Comparison of ENCODE assay signal across 14 mouse cellular contexts in the genomic region with DNA sequence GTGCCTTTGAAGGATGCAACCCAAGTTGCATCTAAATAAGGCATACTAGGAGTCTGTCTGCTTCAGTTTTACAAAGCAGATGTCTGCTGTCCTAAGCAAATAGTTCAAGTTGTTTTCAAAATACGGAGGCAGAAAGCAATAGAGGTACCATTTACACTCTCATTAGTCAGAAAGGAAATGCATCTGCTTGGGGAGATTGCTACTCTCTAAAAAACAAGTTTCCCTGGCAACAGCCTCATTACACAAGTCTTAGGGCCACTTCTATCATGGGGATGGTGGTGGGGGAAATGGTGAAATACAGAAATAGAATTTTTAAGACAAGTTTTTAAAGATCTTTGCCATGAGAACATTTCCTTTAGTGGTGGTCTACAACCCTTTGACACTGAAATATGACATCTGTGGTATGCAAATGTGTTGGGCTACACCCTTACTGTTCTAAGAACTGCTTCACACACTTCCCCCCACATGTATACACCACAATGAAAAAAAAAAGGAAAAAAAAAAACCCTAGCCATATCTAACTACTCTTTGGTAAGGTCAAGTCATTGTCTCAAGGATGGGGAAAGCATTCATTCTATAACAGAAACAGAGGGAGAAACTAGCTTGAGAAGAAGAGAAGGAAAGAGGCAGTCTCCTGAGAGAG. TPM values are rescaled to one million over a fixed set of nuclear protein-coding genes. Genes with fewer than 3 reads are reported as not detected.
DNase-seq lines count a peak whose midpoint lies in the region; ATAC-seq and TF ChIP-seq lines count a peak whose summit lies in the region.
"Had no signal": no experiment of that assay in that cellular context is flagged by ENCODE, and none has a peak within 500 bp of the region (broad histone marks: within the 10 kb centered on the region; RNA-seq: fewer than 3 reads in every experiment).

No protein-coding gene starts in this region.

- WGBS in midbrain, embryonic 10.5 days = 45% methylated on average over 1 of the region's 1 CpGs
- 18% methylated on average over 1 of the region's 1 CpGs for WGBS in midbrain, postnatal 0 days
- 3% methylated on average over 1 of the region's 1 CpGs for WGBS in forebrain, embryonic 14.5 days
- WGBS in liver, embryonic 11.5 days = 53% methylated on average over 1 of the region's 1 CpGs

- dilution Hi-C loops in CH12.LX (cut with MboI; ENCODE audit: extremely low pct_ligation_motif_present, extremely low pct_unique_long_range_greater_than_20kb, low sequenced_read_pairs) = no loop called here

- no peaks in the 10 kb centered on the region for H3K27me3 ChIP-seq in midbrain, embryonic 10.5 days (ENCODE audit: low read depth, poor library complexity, severe bottlenecking)
- H3K27me3 ChIP-seq in midbrain, postnatal 0 days (ENCODE audit: insufficient read depth, low read length) = no peaks in the 10 kb centered on the region
- H3K27me3 ChIP-seq in CH12.LX (replicated peaks) = no peaks in the 10 kb centered on the region
- H3K27me3 ChIP-seq in forebrain, embryonic 14.5 days (replicated peaks; ENCODE audit: control insufficient read depth, insufficient read depth, low read length) = no peaks in the 10 kb centered on the region
- no peaks in the 10 kb centered on the region for H3K27me3 ChIP-seq in liver, embryonic 11.5 days (replicated peaks; ENCODE audit: control insufficient read depth, insufficient read depth, low read length)
- H3K27me3 ChIP-seq: liver, embryonic 13.5 days; neural tube, embryonic 12.5 days had no signal

- DNase-seq in midbrain, embryonic 10.5 days (ENCODE audit: low spot score) = no peak
- DNase-seq in midbrain, postnatal 0 days (ENCODE audit: low spot score) = no peak
- no peak for DNase-seq in CH12.LX (ENCODE audit: extremely low read depth)
- peak; percentile 66 for DNase-seq in forebrain, embryonic 14.5 days (ENCODE audit: low spot score)
- DNase-seq in natural killer cell, adult 2 months (ENCODE audit: low spot score in 2 of 2) = peak; percentile 21 to 48
- no peak for DNase-seq in liver, embryonic 11.5 days (ENCODE audit: low spot score)
- no peak for DNase-seq in layer of hippocampus, postnatal 10 days (ENCODE audit: low spot score in 2 of 2)
- DNase-seq in kidney, adult 18-20 months = no peak
- DNase-seq: kidney, postnatal 25 days; liver, embryonic 13.5 days; right cerebral cortex, adult 18-20 months; thymus, postnatal 4 days had no signal

- no peak overlapping the region for H3K4me2 ChIP-seq in midbrain, postnatal 0 days (ENCODE audit: low read depth, low read length, poor library complexity, severe bottlenecking)
- H3K4me2 ChIP-seq in CH12.LX (ENCODE audit: insufficient read depth, low read depth, poor library complexity, severe bottlenecking) = peak overlapping the region; percentile 13; the same call in 1 of the 2 replicates
- H3K4me2 ChIP-seq in forebrain, embryonic 14.5 days (ENCODE audit: low read length) = no peak overlapping the region
- no peak overlapping the region for H3K4me2 ChIP-seq in liver, embryonic 11.5 days
- H3K4me2 ChIP-seq: heart, embryonic 11.5 days; liver, embryonic 13.5 days had no signal

- 0 out of 2 replicates have a peak, but pooled peaks have one; percentile 16 for TF ChIP-seq EP300 in CH12.LX (IDR thresholded peaks at IDR 0.05; ENCODE audit: low read length)

- TF ChIP-seq POLR2A in CH12.LX (IDR thresholded peaks at IDR 0.05; ENCODE audit: low read depth, low read length) = no peak

- no peak overlapping the region for H3K9ac ChIP-seq in midbrain, postnatal 0 days (replicated peaks; ENCODE audit: low read length, poor library complexity, severe bottlenecking)
- H3K9ac ChIP-seq in CH12.LX (ENCODE audit: insufficient read depth, low read depth) = no peak overlapping the region
- H3K9ac ChIP-seq in forebrain, embryonic 14.5 days (ENCODE audit: low read length) = no peak overlapping the region
- no peak overlapping the region for H3K9ac ChIP-seq in liver, embryonic 11.5 days (ENCODE audit: low read depth, low read length)
- H3K9ac ChIP-seq: liver, embryonic 13.5 days; neural tube, embryonic 12.5 days had no signal

- H3K4me1 ChIP-seq in midbrain, embryonic 10.5 days = peaks cover 55% of the 10 kb centered on the region
- H3K4me1 ChIP-seq in midbrain, postnatal 0 days (ENCODE audit: insufficient read depth, low read length) = no peaks in the 10 kb centered on the region
- H3K4me1 ChIP-seq in CH12.LX (ENCODE audit: control insufficient read depth in 1 of 2, insufficient read depth in 2 of 2) = peaks cover 0 to 34% of the 10 kb centered on the region in 2 experiments; a peak in 2 of 4 replicates
- peaks cover 21% of the 10 kb centered on the region for H3K4me1 ChIP-seq in forebrain, embryonic 14.5 days (ENCODE audit: control insufficient read depth, insufficient read depth, low read length)
- peaks cover 3% of the 10 kb centered on the region; the same call in 1 of the 2 replicates for H3K4me1 ChIP-seq in liver, embryonic 11.5 days (replicated peaks; ENCODE audit: control insufficient read depth, insufficient read depth, low read length)
- H3K4me1 ChIP-seq: neural tube, embryonic 12.5 days had no signal

- no peak for ATAC-seq in midbrain, postnatal 0 days (ENCODE audit: low FRiP score)
- ATAC-seq in forebrain, embryonic 14.5 days = peak; percentile 63
- ATAC-seq in liver, embryonic 11.5 days (replicated peaks; ENCODE audit: low FRiP score) = no peak

- H3K9me3 ChIP-seq in midbrain, embryonic 10.5 days (replicated peaks) = no peaks in the 10 kb centered on the region
- H3K9me3 ChIP-seq in midbrain, postnatal 0 days (ENCODE audit: low read length) = no peaks in the 10 kb centered on the region
- H3K9me3 ChIP-seq in CH12.LX (replicated peaks; ENCODE audit: low read length) = no peaks in the 10 kb centered on the region
- no peaks in the 10 kb centered on the region for H3K9me3 ChIP-seq in forebrain, embryonic 14.5 days (replicated peaks; ENCODE audit: control insufficient read depth, low read length)
- no peaks in the 10 kb centered on the region for H3K9me3 ChIP-seq in liver, embryonic 11.5 days (ENCODE audit: control insufficient read depth, low read length)
- H3K9me3 ChIP-seq: liver, embryonic 13.5 days; neural tube, embryonic 12.5 days had no signal

- 0 out of 2 replicates have a peak overlapping the region, but pooled peaks have one; percentile 29 for H3K4me3 ChIP-seq in midbrain, embryonic 10.5 days
- H3K4me3 ChIP-seq in midbrain, postnatal 0 days (ENCODE audit: low read depth, low read length) = no peak overlapping the region
- no peak overlapping the region for H3K4me3 ChIP-seq in CH12.LX (replicated peaks in 1 of 3; ENCODE audit: low read depth in 2 of 3, low read length in 2 of 3, poor library complexity in 1 of 3)
- no peak overlapping the region for H3K4me3 ChIP-seq in forebrain, embryonic 14.5 days (ENCODE audit: low read depth, low read length)
- H3K4me3 ChIP-seq in liver, embryonic 11.5 days (ENCODE audit: low read depth, low read length) = no peak overlapping the region
- H3K4me3 ChIP-seq: liver, embryonic 13.5 days; neural tube, embryonic 12.5 days had no signal

- H3K27ac ChIP-seq in midbrain, embryonic 10.5 days (replicated peaks) = peak overlapping the region; percentile 70
- no peak overlapping the region for H3K27ac ChIP-seq in midbrain, postnatal 0 days (ENCODE audit: low read depth, low read length)
- no peak overlapping the region for H3K27ac ChIP-seq in CH12.LX (ENCODE audit: insufficient read depth, low read depth)
- peak overlapping the region; percentile 44; the same call in 1 of the 2 replicates for H3K27ac ChIP-seq in forebrain, embryonic 14.5 days (ENCODE audit: low read depth, low read length)
- H3K27ac ChIP-seq in liver, embryonic 11.5 days (ENCODE audit: low read depth, low read length) = no peak overlapping the region
- H3K27ac ChIP-seq: liver, embryonic 13.5 days; neural tube, embryonic 12.5 days had no signal

- in situ Hi-C loops in CH12.LX (cut with MboI; ENCODE audit: low pct_ligation_motif_present, low pct_unique_long_range_greater_than_20kb, low sequenced_read_pairs) = no loop called here

- no peak for TF ChIP-seq RAD21 in CH12.LX (IDR thresholded peaks at IDR 0.05; ENCODE audit: low read depth, low read length)

- no peak for TF ChIP-seq CTCF in midbrain, postnatal 0 days (IDR thresholded peaks at IDR 0.05)
- TF ChIP-seq CTCF in CH12.LX (conservative IDR thresholded peaks at IDR 0.05 in 1 of 2, IDR thresholded peaks at IDR 0.05 in 1 of 2; ENCODE audit: low read depth in 2 of 2, low read length in 2 of 2) = 0 out of 4 replicates have a peak, but pooled peaks of 1 of the 2 experiments have one; percentile 0

- no peaks in the 10 kb centered on the region for H3K36me3 ChIP-seq in midbrain, embryonic 10.5 days
- no peaks in the 10 kb centered on the region for H3K36me3 ChIP-seq in midbrain, postnatal 0 days (ENCODE audit: insufficient read depth, low read length)
- no peaks in the 10 kb centered on the region for H3K36me3 ChIP-seq in CH12.LX (replicated peaks in 1 of 2; ENCODE audit: control insufficient read depth in 1 of 2, insufficient read depth in 1 of 2, low read length in 1 of 2)
- no peaks in the 10 kb centered on the region for H3K36me3 ChIP-seq in forebrain, embryonic 14.5 days (ENCODE audit: control insufficient read depth, insufficient read depth, low read length)
- H3K36me3 ChIP-seq in liver, embryonic 11.5 days (ENCODE audit: control insufficient read depth, insufficient read depth, low read length) = no peaks in the 10 kb centered on the region
- H3K36me3 ChIP-seq: neural tube, embryonic 12.5 days had no signal

- no peaks in the 10 kb centered on the region; the same call in 1 of the 2 replicates for H3K79me2 ChIP-seq in CH12.LX (replicated peaks; ENCODE audit: control insufficient read depth, extremely low read depth, insufficient read depth, poor library complexity, severe bottlenecking)

TF ChIP-seq in CH12.LX, 34 proteins besides CTCF, POLR2A, EP300 and RAD21:
- peak; percentile 86 for TF ChIP-seq ZNF384 (IDR thresholded peaks at IDR 0.05; ENCODE audit: low read depth, low read length)
- no peak for TF ChIP-seq PAX5 (IDR thresholded peaks at IDR 0.05; ENCODE audit: low read length)

RNA-seq across cellular contexts. Expression of a gene that starts 38.5 kb away (rescaled TPM):
- polyA plus RNA-seq in midbrain, embryonic 10.5 days (2016; fragmentation: Nextera tagmentation; extraction: Ambion mirVana) = 39.0 and 39.8 TPM in 2 replicates
- 32.9 and 60.9 TPM in 2 replicates for total RNA-seq in midbrain, postnatal 0 days (2014; rRNA removed)
- 57.0 and 57.9 TPM in 2 replicates for polyA plus RNA-seq in midbrain, postnatal 0 days (2015; fragmentation: Nextera tagmentation; extraction: Ambion mirVana)
- total RNA-seq in CH12.LX (2012; rRNA removed) (9.0 and 10.2 TPM in 2 replicates), CH12.LX (2014; rRNA removed) (22.1 and 25.2 TPM in 2 replicates)
- 25.0 and 27.3 TPM in 2 replicates for polyA plus RNA-seq in CH12.LX (2012; ENCODE audit: insufficient read length, low read depth)
- polyA plus RNA-seq in forebrain, embryonic 14.5 days (2014; fragmentation: Nextera tagmentation; extraction: Ambion mirVana) = 61.2 and 66.7 TPM in 2 replicates
- polyA plus RNA-seq in liver, embryonic 11.5 days (2014; fragmentation: Nextera tagmentation; extraction: Ambion mirVana) = 37.8 and 43.3 TPM in 2 replicates
- total RNA-seq in layer of hippocampus, postnatal 10 days (2021) = 10 to 100 TPM; 40.8 to 46.7 TPM

Comparison
In these comparisons a context has a peak if more than half of its experiments do, and no peak if none do; other contexts are left out.
1. H3K27ac ChIP-seq: peak in midbrain, embryonic 10.5 days (single experiment) and forebrain, embryonic 14.5 days (single experiment); none in midbrain, postnatal 0 days (single experiment), CH12.LX (single experiment) and liver, embryonic 11.5 days (single experiment).
2. DNase-seq: peak in forebrain, embryonic 14.5 days (single experiment) and natural killer cell, adult 2 months (2 of 2); none in midbrain, embryonic 10.5 days (single experiment), midbrain, postnatal 0 days (single experiment), CH12.LX (single experiment), liver, embryonic 11.5 days (single experiment), layer of hippocampus, postnatal 10 days (0 of 2) and kidney, adult 18-20 months (single experiment).